Mouse (Mus musculus) heart, adult 2 months (tissue): ENCODE data around the gene Foxl1.

Experiments used
- CTCF ChIP-seq: fragments of 200-600 bp; IDR thresholded peaks from 2 replicates; pipeline ENCODE4 v1.8.1; 2022; ENCODE audit warnings: antibody characterized with exemption, mild to moderate bottlenecking, moderate library complexity
- EP300 ChIP-seq: fragments of 200-500 bp; IDR thresholded peaks from 2 replicates; pipeline ENCODE4 v1.6.1; 2011; ENCODE audit warnings: low read depth, low read length, control low read depth; ENCODE audit not compliant: insufficient read depth

DNA sequence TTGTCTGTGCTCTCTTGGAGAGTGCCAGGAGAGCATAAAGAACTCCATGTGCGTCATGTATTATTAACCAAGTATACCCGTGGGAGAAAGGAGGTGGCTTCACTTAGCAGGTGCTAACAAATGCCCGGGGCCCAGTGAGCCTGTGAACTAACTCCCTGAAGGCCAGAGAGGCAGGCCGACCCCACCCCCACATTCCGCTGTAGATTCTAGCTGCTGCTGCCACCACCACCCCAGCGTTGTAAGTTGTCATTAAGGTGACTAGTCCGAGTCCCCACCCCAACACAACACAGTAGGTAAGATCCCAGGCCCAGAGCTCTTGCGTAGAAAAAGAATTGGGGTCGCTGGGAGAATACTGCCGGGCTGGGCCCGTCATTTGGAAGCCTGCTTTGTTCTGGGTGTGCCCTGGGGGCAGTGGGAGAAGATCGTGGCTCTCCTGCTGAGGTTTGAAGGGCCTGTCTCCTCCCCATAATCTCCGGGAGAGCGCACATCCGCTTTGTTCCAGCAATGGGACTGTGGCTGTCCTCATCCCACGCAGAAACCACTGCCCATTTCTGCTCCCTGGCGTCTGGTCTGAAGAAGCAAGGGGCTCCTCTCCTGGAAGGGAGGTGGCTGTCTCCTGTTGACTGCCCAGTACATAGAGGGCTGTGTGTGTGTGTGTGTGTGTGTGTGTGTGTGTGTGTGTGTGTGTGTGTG is 3.0 kb upstream of the Foxl1 start:
- no peak for TF ChIP-seq EP300
- no peak for TF ChIP-seq CTCF
